Mouse (Mus musculus) layer of hippocampus, adult 2 months (tissue): Measurements from ENCODE around the gene Mtor. TPM values are rescaled to one million over a fixed set of nuclear protein-coding genes. Genes with fewer than 3 reads are reported as not detected.

Experiments used
- DNase-seq, 2 experiments: peaks; one replicate each; pipeline ENCODE4 v3.0.0; 2022; ENCODE audit warnings: low spot score in 2 of 2
- H3K27ac ChIP-seq: fragments of 200-600 bp; 2 replicates; pipeline ENCODE4 v1.8.1; 2022
- H3K4me3 ChIP-seq: fragments of 200-600 bp; 2 replicates; pipeline ENCODE4 v1.8.1; 2022; ENCODE audit warnings: mild to moderate bottlenecking
- CTCF ChIP-seq: fragments of 200-600 bp; conservative IDR thresholded peaks from 2 replicates; pipeline ENCODE4 v1.8.1; 2022; ENCODE audit warnings: antibody characterized with exemption, mild to moderate bottlenecking, moderate library complexity
- total RNA-seq, 2 experiments: library from RNA; stranded (reverse); gene quantifications; 2 replicates each; pipeline ENCODE4 v1.2.3; 2021

Gene Mtor
- total RNA-seq, 2 experiments from 2014 or later: 95.2 to 100 TPM

- no peak overlapping the region for H3K4me3 ChIP-seq
- DNase-seq: no peak
- no peak for TF ChIP-seq CTCF
- H3K27ac ChIP-seq: peak overlapping the region; percentile 7; the same call in 1 of the 2 replicates
Observed at GRCm38 (mm10) chr4:148472436-148473174, 24.2 kb downstream of the Mtor start.

- no peak overlapping the region for H3K4me3 ChIP-seq
- DNase-seq: no peak
- TF ChIP-seq CTCF: no peak
- no peak overlapping the region for H3K27ac ChIP-seq
Observed at GRCm38 (mm10) chr4:148473496-148473895, 25.1 kb downstream of the Mtor start.

DNA sequence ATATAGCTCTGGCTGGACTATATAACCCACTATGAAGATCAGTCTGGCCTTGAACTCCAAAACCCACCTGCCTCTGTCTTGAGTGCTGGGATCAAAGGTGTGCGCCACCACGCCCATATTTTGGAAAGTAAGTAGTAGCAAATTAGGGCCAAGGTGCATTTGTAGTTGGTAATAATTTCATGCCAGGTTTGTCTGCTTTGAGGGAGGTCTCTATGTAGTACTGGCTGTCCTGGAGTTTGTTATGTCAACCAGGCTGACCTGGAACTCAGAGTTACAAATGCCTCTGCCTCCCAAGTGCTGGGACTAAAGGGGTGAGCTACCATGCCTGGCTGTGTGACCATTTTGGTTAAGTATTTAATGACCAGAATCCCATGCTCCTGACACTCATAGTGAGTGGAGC is 31.8 kb downstream of the Mtor start:
- TF ChIP-seq CTCF: no peak
- DNase-seq: no peak
- no peak overlapping the region for H3K27ac ChIP-seq
- H3K4me3 ChIP-seq: no peak overlapping the region

DNA sequence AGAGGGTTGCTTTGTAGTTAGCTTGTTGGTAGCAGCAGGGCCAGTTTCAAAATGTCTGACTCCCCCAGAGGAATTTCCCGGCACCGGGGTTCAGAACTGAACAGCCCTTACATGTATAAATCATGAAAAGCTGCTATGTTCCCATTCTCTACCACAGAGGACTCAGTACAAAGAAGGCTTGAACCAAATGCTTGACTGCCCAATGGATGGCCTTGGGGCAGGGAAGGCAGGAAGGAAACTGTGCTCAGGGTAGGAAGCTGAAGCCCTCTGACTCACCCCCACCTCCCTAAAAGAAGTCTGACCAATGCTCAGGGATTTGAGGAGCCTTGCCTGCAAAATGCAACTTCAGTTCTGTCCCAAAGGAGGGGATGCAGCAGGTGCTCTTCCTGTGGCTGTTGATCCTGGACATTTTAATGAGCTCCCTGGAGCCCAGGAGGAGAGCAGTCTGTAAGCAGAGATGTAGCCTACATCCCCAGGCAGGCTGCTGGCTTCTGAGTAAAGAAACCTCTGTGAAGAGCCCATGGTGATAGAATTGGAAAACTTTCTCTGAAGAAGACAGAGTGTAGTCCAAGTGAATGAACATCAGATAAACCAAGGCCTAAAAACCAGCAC is 33.3 kb downstream of the Mtor start:
- Histone ChIP-seq H3K4me3 (no peak overlapping the region), H3K27ac (no peak overlapping the region)
- TF ChIP-seq CTCF: no peak
- DNase-seq: no peak

DNA sequence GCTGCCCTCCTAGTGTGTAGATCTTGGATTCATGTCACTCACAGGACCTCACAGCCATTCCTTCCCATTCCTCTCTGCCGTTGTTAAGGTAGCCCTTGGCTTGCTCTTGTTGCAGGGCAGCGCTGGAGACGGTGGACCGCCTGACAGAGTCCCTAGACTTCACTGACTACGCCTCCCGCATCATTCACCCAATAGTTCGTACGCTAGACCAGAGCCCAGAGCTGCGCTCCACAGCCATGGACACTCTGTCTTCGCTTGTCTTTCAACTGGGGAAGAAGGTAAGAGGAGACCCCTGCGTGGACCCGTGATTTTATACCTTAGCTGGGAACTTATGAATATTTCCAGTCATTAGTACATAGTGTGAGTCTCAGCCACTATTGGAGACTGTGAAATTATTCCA is 36.1 kb downstream of the Mtor start:
- TF ChIP-seq CTCF: no peak
- Histone ChIP-seq H3K4me3 (no peak overlapping the region), H3K27ac (no peak overlapping the region)
- DNase-seq: no peak

- Histone ChIP-seq H3K4me3 (no peak overlapping the region), H3K27ac (no peak overlapping the region)
- no peak for DNase-seq
- no peak for TF ChIP-seq CTCF
Observed at GRCm38 (mm10) chr4:148487841-148488240, 39.4 kb downstream of the Mtor start.

- Histone ChIP-seq H3K27ac (no peak overlapping the region; the same call in 1 of the 2 replicates), H3K4me3 (no peak overlapping the region)
- TF ChIP-seq CTCF: no peak
- no peak for DNase-seq
Observed at GRCm38 (mm10) chr4:148490502-148490901, 42.1 kb downstream of the Mtor start.

- Histone ChIP-seq H3K27ac (peak overlapping the region; percentile 19; the same call in 1 of the 2 replicates), H3K4me3 (no peak overlapping the region)
- peak; percentile 44 to 66 for DNase-seq
- peak; percentile 78 for TF ChIP-seq CTCF
Observed at GRCm38 (mm10) chr4:148491448-148491847, 43.0 kb downstream of the Mtor start.

DNA sequence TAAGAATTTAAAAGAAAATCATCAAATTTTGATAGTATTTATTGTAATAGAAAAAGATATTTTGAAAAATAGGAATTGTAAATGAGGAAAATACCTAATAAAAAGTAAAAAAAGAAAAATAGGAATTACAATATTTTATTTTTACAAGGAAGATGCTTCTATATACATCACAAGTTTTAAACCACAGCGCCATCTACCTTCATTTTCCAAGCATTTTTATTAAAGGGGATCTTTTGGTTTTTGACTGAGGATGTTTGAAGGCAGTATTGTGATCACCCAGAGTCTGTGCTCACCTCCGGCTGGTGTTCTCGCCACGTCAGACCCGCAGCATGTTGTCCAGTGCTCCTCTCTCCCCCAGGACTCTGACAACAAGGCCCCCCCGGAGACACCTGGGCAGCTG is 46.7 kb downstream of the Mtor start:
- no peak for DNase-seq
- Histone ChIP-seq H3K27ac (no peak overlapping the region), H3K4me3 (no peak overlapping the region)
- peak; percentile 61 for TF ChIP-seq CTCF

DNA sequence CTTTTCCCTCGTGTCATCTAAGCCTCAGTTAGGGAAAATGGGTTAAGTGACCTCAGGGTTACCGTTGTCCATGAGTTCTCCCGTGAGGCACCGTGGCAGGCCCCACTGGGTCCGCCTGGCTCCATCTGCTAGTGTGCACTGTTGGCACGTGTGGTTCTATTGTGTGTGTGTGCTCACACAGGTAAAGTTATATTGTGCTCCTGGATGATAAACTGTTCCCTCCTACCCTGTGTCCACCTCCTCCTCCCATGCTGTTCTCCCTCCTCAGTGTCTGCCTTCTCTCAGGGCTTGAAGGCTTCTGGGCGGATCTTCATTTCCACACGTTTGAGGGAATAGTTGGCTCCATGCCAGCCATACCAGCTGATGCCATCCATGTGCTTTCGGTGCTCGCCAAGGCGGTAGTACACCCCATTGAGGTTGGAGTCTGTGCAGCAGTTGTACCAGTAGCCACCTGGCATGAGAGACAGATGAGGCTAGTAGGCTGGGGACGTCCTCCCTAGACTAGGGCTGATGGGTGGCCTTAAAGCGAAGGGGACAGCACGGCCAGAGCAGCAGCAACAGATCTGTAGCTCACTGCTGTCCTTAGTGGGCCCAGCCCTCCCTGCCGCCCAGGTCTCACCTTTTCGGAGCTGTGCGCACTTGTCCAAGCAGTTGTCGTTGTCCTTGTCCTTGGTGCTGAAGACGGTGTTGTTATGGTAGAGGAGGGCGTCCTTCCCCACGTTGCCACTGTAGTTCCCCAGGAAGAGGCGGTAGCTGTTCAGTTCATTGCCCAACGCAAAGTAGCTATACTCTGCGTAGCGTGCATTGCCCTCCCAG is 47.7 kb downstream of the Mtor start:
- TF ChIP-seq CTCF: no peak
- Histone ChIP-seq H3K4me3 (no peak overlapping the region), H3K27ac (no peak overlapping the region)
- DNase-seq: peak; percentile 56 to 62

GRCm38 (mm10) chr4:148500410-148500867 is 52.0 kb downstream of the Mtor start, which contains the start of gene Angptl7:
Gene Angptl7 (minus strand): TSS chr4:148500460.
- H3K27ac ChIP-seq: no peak within 1 kb of the TSS
- TF ChIP-seq CTCF: no peak
- no peak for DNase-seq

DNA sequence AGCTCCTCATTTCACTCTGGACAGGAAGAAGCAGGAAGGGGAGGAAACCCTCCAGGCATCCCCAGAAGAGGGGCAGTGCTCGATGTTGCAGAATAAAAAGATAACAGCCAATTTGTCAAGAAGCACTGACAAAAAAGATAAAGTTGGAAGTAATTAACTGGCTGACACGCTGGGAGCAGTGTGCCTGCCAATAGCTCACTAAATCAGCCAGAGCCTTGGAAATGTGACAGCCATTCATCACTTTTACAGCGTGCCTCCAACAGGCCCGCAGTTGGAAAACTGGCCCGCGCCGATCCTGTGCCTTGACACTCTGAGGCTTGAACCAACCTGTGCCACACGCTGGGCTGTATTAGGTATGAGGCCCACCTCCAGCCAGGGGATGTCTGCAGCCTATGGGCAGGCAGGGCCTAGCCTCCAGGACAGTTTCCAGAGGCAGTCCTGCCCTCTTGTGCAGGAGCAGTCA is 56.1 kb downstream of the Mtor start:
- Histone ChIP-seq H3K4me3 (no peak overlapping the region), H3K27ac (peak overlapping the region; percentile 36; the same call in 1 of the 2 replicates)
- DNase-seq: peak; percentile 69 to 77

More at GRCm38 (mm10) chr4:148500410-148500867, 52.0 kb downstream of the Mtor start, which contains the start of gene Angptl7:
- H3K4me3 ChIP-seq: no peak within 1 kb of the TSS

DNA sequence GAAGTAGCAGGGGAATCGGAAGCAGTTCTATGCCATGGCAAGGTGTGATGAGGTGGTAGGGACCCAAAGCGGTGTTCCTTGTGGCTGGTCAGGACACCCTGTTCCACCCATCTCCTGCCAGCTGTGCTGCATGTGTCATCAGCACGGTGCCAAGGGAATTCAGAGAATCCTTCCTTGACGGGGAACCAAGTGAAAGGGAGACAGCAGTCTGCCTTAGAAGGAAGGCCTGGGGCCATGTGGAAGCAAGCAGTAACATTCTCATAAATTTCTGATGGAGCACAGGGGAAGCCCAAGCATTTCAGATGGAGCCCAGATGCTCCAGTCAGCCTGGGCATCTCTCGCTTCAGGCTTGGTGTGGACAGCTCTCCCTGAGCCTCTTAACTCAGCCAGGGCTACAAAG is 59.2 kb downstream of the Mtor start:
- peak overlapping the region; percentile 46; the same call in 1 of the 2 replicates for H3K27ac ChIP-seq

More for the DNA sequence above, 56.1 kb downstream of the Mtor start:
- TF ChIP-seq CTCF: no peak

More for the DNA sequence above, 59.2 kb downstream of the Mtor start:
- H3K4me3 ChIP-seq: no peak overlapping the region
- TF ChIP-seq CTCF: no peak
- no peak for DNase-seq
